Mouse (Mus musculus) retina, postnatal 1 day (tissue): ENCODE measurements around the gene Abcb9.

Experiments
- DNase-seq: peaks from one replicate; pipeline ENCODE4 v3.0.0-alpha.2; 2012

Gene Abcb9

GRCm38 (mm10) chr5:124095596-124096232 lies at the start of gene Abcb9:
Abcb9 (minus strand) TSS chr5:124095798.
- peak; percentile 92 for DNase-seq

- no peak for DNase-seq
Observed at GRCm38 (mm10) chr5:124138066-124138465, 42.5 kb upstream of the Abcb9 start.

- no peak for DNase-seq
Observed at GRCm38 (mm10) chr5:124134261-124134660, 38.7 kb upstream of the Abcb9 start.

GRCm38 (mm10) chr5:124125093-124125492 lies 29.5 kb upstream of the Abcb9 start:
- DNase-seq, result no peak

- no peak for DNase-seq
Observed at GRCm38 (mm10) chr5:124122357-124122756, 26.8 kb upstream of the Abcb9 start.

- no peak for DNase-seq
Observed at GRCm38 (mm10) chr5:124119204-124119603, 23.6 kb upstream of the Abcb9 start.

GRCm38 (mm10) chr5:124115990-124116845 lies 20.6 kb upstream of the Abcb9 start, which contains the start of gene Arl6ip4:
Arl6ip4 (plus strand) TSS chr5:124116089.
- peak; percentile 92 for DNase-seq

- no peak for DNase-seq
Observed at GRCm38 (mm10) chr5:124115531-124115930, 19.9 kb upstream of the Abcb9 start.

- DNase-seq, result no peak
Observed at GRCm38 (mm10) chr5:124114276-124115025, 18.9 kb upstream of the Abcb9 start.

- peak; percentile 54 for DNase-seq
Observed at GRCm38 (mm10) chr5:124113030-124113429, 17.4 kb upstream of the Abcb9 start.

GRCm38 (mm10) chr5:124112531-124112930 lies 16.9 kb upstream of the Abcb9 start:
- DNase-seq, result no peak

- peak; percentile 99 for DNase-seq
Observed at GRCm38 (mm10) chr5:124111742-124112497, 16.3 kb upstream of the Abcb9 start, which contains the start of gene Ogfod2. Ogfod2 (plus strand) TSS chr5:124112297.

GRCm38 (mm10) chr5:124111077-124111741 lies 15.6 kb upstream of the Abcb9 start:
- peak; percentile 69 for DNase-seq

GRCm38 (mm10) chr5:124103552-124103951 lies 8.0 kb upstream of the Abcb9 start:
- no peak for DNase-seq

- DNase-seq, result no peak
Observed at GRCm38 (mm10) chr5:124103020-124103419, 7.4 kb upstream of the Abcb9 start.

GRCm38 (mm10) chr5:124102326-124102725 lies 6.7 kb upstream of the Abcb9 start:
- no peak for DNase-seq

- no peak for DNase-seq
Observed at GRCm38 (mm10) chr5:124100128-124101044, 4.8 kb upstream of the Abcb9 start.

- no peak for DNase-seq
Observed at GRCm38 (mm10) chr5:124098923-124099322, 3.3 kb upstream of the Abcb9 start.

- peak; percentile 36 for DNase-seq
Observed at GRCm38 (mm10) chr5:124095077-124095581, 469 bp downstream of the Abcb9 start.

- no peak for DNase-seq
Observed at GRCm38 (mm10) chr5:124093852-124094604, 1.6 kb downstream of the Abcb9 start.
